Mouse (Mus musculus): ENCODE data around the gene Hist1h2ae.
A peak's percentile ranks its signal among the peaks of the same experiment; 100 is the strongest.
"Not testable (repeated sequence)": the region's sequence is repeated elsewhere in the genome, so short reads cannot be mapped to it uniquely, and the experiment has no call there.

Hist1h2ae gene

GRCm38 (mm10) chr13:23541497-23541896, 29.5 kb downstream of the Hist1h2ae start:
- no peak for DNase-seq (ENCODE audit: low read depth, low spot score)

- DNase-seq (ENCODE audit: low read depth, low spot score) = not testable (repeated sequence)
Observed at GRCm38 (mm10) chr13:23539821-23540220, 31.2 kb downstream of the Hist1h2ae start.

- no peak for DNase-seq (ENCODE audit: low read depth, low spot score)
Observed at GRCm38 (mm10) chr13:23538249-23538648, 32.8 kb downstream of the Hist1h2ae start.

- no peak for DNase-seq (ENCODE audit: low read depth, low spot score)
Observed at GRCm38 (mm10) chr13:23537006-23537710, 33.9 kb downstream of the Hist1h2ae start.

GRCm38 (mm10) chr13:23536076-23536822, 34.8 kb downstream of the Hist1h2ae start:
- peak; percentile 63 for DNase-seq (ENCODE audit: low read depth, low spot score)

- peak; percentile 98 for DNase-seq (ENCODE audit: low read depth, low spot score)
Observed at GRCm38 (mm10) chr13:23535137-23536075, 35.6 kb downstream of the Hist1h2ae start, which contains the start of gene Hist1h3g. Gene Hist1h3g, plus strand, starts transcription at chr13:23535422.

GRCm38 (mm10) chr13:23534368-23535131, 36.5 kb downstream of the Hist1h2ae start:
- DNase-seq (ENCODE audit: low read depth, low spot score) = peak; percentile 82

GRCm38 (mm10) chr13:23533560-23534367, 37.3 kb downstream of the Hist1h2ae start, which contains the start of gene Hist1h2af:
Gene Hist1h2af, plus strand, starts transcription at chr13:23533906.
- peak; percentile 97 for DNase-seq (ENCODE audit: low read depth, low spot score)

GRCm38 (mm10) chr13:23532262-23533075, 38.6 kb downstream of the Hist1h2ae start:
- DNase-seq (ENCODE audit: low read depth, low spot score) = peak; percentile 54

GRCm38 (mm10) chr13:23530901-23531875, 39.8 kb downstream of the Hist1h2ae start, which contains the start of gene Hist1h4h:
Gene Hist1h4h, plus strand, starts transcription at chr13:23531050.
- peak; percentile 95 for DNase-seq (ENCODE audit: low read depth, low spot score)

GRCm38 (mm10) chr13:23530181-23530900, 40.7 kb downstream of the Hist1h2ae start:
- peak; percentile 75 for DNase-seq (ENCODE audit: low read depth, low spot score)

- no peak for DNase-seq (ENCODE audit: low read depth, low spot score)
Observed at GRCm38 (mm10) chr13:23529480-23530165, 41.4 kb downstream of the Hist1h2ae start.

- DNase-seq (ENCODE audit: low read depth, low spot score) = no peak
Observed at GRCm38 (mm10) chr13:23529005-23529404, 42.0 kb downstream of the Hist1h2ae start.

GRCm38 (mm10) chr13:23526312-23526711, 44.7 kb downstream of the Hist1h2ae start:
- DNase-seq (ENCODE audit: low read depth, low spot score) = peak; percentile 93

GRCm38 (mm10) chr13:23525901-23526300, 45.1 kb downstream of the Hist1h2ae start:
- DNase-seq (ENCODE audit: low read depth, low spot score) = no peak

GRCm38 (mm10) chr13:23524654-23525053, 46.4 kb downstream of the Hist1h2ae start:
- DNase-seq (ENCODE audit: low read depth, low spot score) = peak; percentile 93

GRCm38 (mm10) chr13:23523976-23524375, 47.0 kb downstream of the Hist1h2ae start:
- no peak for DNase-seq (ENCODE audit: low read depth, low spot score)
